Mouse (Mus musculus) midbrain, embryonic 16.5 days (tissue): Measurements from ENCODE around the gene C1galt1c1. TPM values are rescaled to one million over a fixed set of nuclear protein-coding genes. Genes with fewer than 3 reads are reported as not detected.
A peak's percentile ranks its signal among the peaks of the same experiment; 100 is the strongest.

Experiments
- ATAC-seq: fragments of 200-750 bp; cut with Nextera tagmentation; 2 replicates; pipeline ENCODE4 v1.8.0; 2017; ENCODE audit warnings: moderate TSS enrichment
- H3K27ac ChIP-seq: fragments of 300-500 bp; sonication (generic); 2 replicates; pipeline ENCODE4 v1.5.1; 2014; ENCODE audit warnings: mild to moderate bottlenecking, low read length, mixed read lengths
- H3K27me3 ChIP-seq: fragments of 300-500 bp; sonication (generic); 2 replicates; pipeline ENCODE4 v1.6.1; 2014; ENCODE audit warnings: low read depth, low read length, mixed read lengths; ENCODE audit not compliant: control insufficient read depth, insufficient read depth
- H3K36me3 ChIP-seq: fragments of 300-500 bp; sonication (generic); 2 replicates; pipeline ENCODE4 v1.6.1; 2014; ENCODE audit warnings: mild to moderate bottlenecking, low read length, moderate library complexity, mixed read lengths; ENCODE audit not compliant: control insufficient read depth, insufficient read depth
- H3K4me1 ChIP-seq: fragments of 300-500 bp; sonication (generic); 2 replicates; pipeline ENCODE4 v1.6.1; 2014; ENCODE audit warnings: mild to moderate bottlenecking, low read length, mixed read lengths; ENCODE audit not compliant: control insufficient read depth, insufficient read depth
- H3K4me2 ChIP-seq: fragments of 300-500 bp; sonication (generic); 2 replicates; pipeline ENCODE4 v1.6.1; 2014; ENCODE audit warnings: mild to moderate bottlenecking, low read length, mixed read lengths
- H3K4me3 ChIP-seq: fragments of 300-500 bp; sonication (generic); 2 replicates; pipeline ENCODE4 v1.5.1; 2014; ENCODE audit warnings: low read depth, mild to moderate bottlenecking, low read length, moderate library complexity, mixed read lengths
- H3K9ac ChIP-seq: fragments of 300-500 bp; sonication (generic); 2 replicates; pipeline ENCODE4 v1.6.1; 2014; ENCODE audit warnings: low read depth, low read length, mixed read lengths
- H3K9me3 ChIP-seq: fragments of 300-500 bp; sonication (generic); replicated peaks from 2 replicates; pipeline ENCODE4 v1.6.1; 2014; ENCODE audit warnings: mild to moderate bottlenecking, low read length, mixed read lengths; ENCODE audit not compliant: control insufficient read depth, poor library complexity, severe bottlenecking
- WGBS: fragments of 180-500 bp; shearing (Covaris S2); extraction: QIAGEN DNeasy Blood & Tissue Kit; methylation state at CpG from one replicate; pipeline ENCODE4 v1.1.7; 2014; 5-methylcytosine and 5-hydroxymethylcytosine counted together
- polyA plus RNA-seq: library from polyadenylated mRNA; unstranded; fragments of >200 nt; fragmentation: Nextera tagmentation; extraction: Ambion mirVana; gene quantifications from 2 replicates; pipeline ENCODE4 v1.2.1, GENCODE M21; 2015

The C1galt1c1 gene
- 28.3 and 31.3 TPM in 2 replicates for polyA plus RNA-seq

DNA sequence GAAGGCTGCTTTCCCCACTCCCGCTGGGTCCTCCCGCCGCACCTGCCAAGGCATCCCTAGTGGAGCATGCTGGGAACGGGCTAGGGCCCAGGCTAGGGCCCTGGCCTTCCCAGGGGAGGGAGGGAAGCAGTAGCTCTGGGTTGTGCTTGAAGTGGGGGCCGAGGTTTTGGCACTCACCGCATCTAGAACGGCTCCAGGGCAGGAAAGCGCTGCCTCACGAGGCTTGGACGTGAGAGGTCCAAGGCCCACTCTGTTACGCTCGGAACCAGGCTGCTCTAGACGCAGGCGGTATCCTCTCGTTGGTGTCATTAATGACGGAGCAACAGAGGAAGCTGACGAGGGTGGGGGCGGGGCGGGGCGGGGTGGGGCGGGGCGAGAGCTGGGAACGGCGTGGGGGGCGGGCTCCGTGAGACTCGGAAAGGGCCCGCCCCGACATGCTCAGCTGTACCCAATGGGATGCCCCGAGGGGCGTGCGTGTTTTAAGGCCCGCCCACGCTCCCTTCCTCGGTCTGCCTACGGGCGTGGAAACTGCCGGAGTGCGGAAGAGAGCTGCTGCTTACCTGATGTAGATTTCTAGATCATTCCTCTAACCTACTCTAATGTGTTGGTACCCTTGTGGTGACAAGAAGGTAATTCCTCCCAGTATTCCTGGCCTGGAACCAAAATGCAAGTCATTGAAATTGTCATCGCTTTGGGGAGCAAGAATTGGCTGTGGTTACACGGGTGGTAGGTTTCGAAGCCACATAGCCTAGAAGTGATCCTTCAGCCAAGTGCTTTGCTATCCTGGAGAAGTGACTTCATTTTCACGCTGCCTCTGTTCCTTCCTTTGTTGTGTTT, at the start of gene C1galt1c1:
TSS of gene C1galt1c1 (minus strand) at position 287 of the 837 bp plus-strand sequence.
- H3K9ac ChIP-seq = peak within 1 kb of the TSS; percentile 79
- peak within 1 kb of the TSS; percentile 55 for H3K4me3 ChIP-seq
- H3K4me2 ChIP-seq = peak within 1 kb of the TSS; percentile 50
- H3K9me3 ChIP-seq = no peaks in the 10 kb centered on the region
- 0 out of 2 replicates have a peak, but pooled peaks cover 2% of the 10 kb centered on the region for H3K4me1 ChIP-seq
- H3K27ac ChIP-seq = peak within 1 kb of the TSS; percentile 89
- no peaks in the 10 kb centered on the region for H3K27me3 ChIP-seq
- ATAC-seq = peak; percentile 99
- WGBS = 24% methylated on average over 32 of the region's 43 CpGs
- H3K36me3 ChIP-seq = no peaks in the 10 kb centered on the region

DNA sequence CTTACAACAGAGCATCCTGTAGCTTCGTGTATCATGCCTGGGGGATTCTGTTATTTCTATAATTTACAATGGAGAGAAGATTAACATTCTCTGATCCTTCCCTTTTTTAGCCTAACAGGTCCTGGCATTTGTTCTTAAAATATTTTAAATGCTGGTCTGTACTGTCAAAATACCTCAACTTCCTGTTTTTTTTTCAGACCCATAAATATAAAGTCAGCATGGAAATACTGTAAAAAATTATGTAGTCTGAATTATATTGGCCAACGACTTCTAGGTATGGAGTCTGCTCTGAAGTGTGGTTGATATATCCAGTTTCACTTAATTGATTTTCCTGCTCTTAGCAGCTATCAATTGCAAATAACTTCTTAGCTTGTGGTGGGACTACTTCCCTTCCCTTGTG, 47.1 kb upstream of the C1galt1c1 start:
- Histone ChIP-seq H3K27me3 (no peaks in the 10 kb centered on the region), H3K36me3 (no peaks in the 10 kb centered on the region), H3K4me2 (no peak overlapping the region), H3K27ac (no peak overlapping the region), H3K4me3 (no peak overlapping the region), H3K9me3 (no peaks in the 10 kb centered on the region), H3K4me1 (no peaks in the 10 kb centered on the region), H3K9ac (no peak overlapping the region)
- WGBS = 62% methylated on average over 2 of the region's 2 CpGs
- no peak for ATAC-seq

DNA sequence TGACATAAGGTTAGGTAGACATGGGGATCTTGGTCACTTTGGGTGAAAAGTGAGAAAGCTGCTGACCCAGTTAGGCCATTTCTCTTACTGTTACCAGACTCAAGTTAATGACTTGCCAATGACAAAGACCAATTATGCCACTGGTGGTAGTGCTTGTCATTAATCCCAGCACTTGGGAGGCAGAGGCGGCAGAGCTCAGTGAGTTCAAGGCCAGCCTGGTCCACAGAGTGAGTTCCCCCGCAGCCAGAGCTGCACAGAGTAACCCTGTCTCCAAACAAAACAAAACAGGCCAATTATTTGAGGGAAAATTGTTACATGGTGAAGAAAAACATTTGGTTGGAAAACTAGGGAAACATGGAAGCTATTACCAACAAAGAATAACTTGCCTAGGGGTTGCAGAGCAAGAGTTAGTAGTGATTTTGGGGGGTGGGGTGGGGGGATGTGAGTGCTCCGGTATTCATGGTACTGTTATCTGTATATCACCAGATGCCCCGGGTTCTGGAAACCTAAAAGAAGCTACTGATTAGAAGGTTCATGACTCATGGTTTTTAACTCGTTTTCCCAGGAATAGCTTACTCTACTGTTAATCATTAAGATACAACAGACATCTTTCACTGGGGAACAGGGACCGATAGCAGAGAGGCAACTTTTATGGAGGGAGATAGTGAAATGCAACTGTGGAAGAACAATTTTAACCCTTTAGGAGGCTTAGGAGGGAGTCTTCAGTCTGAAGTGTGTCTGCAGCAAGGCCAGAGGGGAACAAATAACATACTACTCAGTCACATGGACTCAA, 34.4 kb upstream of the C1galt1c1 start:
- WGBS = 88% methylated on average over 6 of the region's 6 CpGs
- no peak for ATAC-seq

DNA sequence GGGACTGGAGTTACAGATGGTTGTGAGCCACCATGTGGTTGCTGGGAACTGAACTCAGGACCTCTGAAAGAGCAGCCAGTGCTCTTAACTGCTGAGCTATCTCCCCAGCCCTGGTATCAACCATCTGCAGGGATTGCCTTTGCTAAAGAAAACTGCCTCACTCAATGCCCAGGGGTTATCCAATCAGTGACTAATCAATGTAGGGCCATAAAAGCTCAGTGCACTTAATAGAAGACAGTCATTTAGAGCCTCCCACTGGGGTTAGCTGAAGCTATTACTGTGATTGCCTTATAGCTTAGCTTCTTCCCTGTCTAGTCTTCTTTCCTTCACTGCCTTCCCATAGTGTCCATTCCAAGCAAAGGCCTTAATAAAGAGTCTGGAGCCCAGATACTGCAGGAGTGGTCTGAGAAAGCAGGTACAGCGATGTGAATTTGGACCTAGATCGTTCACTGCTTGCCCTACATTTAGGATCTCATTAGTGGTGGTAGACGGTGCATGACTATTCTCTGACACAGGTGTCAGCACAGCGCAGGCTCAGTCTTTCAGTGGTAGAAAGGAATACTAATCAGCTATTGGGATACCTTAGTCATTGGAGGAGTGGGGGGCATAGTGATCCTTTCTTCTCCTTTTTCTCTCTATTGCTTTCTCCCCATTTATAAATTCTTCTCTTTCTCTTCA, 21.5 kb upstream of the C1galt1c1 start:
- ATAC-seq = no peak
- Histone ChIP-seq H3K4me3 (no peak overlapping the region), H3K27ac (no peak overlapping the region), H3K9ac (no peak overlapping the region), H3K4me1 (no peaks in the 10 kb centered on the region), H3K36me3 (no peaks in the 10 kb centered on the region), H3K27me3 (no peaks in the 10 kb centered on the region), H3K4me2 (no peak overlapping the region), H3K9me3 (no peaks in the 10 kb centered on the region)
- WGBS = 64% methylated on average over 4 of the region's 4 CpGs

More for the DNA sequence above, 34.4 kb upstream of the C1galt1c1 start:
- no peak overlapping the region for H3K9ac ChIP-seq
- H3K27me3 ChIP-seq = no peaks in the 10 kb centered on the region
- H3K4me1 ChIP-seq = no peaks in the 10 kb centered on the region
- no peaks in the 10 kb centered on the region for H3K36me3 ChIP-seq
- H3K9me3 ChIP-seq = no peaks in the 10 kb centered on the region
- no peak overlapping the region for H3K4me3 ChIP-seq
- H3K4me2 ChIP-seq = no peak overlapping the region
- H3K27ac ChIP-seq = no peak overlapping the region

DNA sequence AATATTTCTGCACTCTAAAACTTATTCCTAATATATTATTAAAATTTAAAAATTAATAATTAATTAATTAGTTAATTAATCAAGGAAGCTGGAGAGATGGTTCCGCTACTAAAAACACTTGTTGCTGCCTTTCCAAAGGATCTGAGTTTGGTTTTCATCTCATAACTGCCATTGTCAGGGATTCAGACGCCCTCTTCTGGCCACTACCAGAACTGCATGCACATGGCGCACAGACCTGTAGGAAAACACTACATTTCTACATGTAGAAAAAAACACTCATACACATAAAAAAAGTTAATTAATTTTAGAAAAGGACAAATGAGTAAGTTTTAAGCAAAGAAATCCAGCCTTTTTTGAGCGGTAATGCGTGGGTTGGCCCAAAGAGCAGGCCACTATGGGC, 19.8 kb upstream of the C1galt1c1 start:
- no peaks in the 10 kb centered on the region for H3K27me3 ChIP-seq
- H3K4me3 ChIP-seq = no peak overlapping the region
- no peak overlapping the region for H3K9ac ChIP-seq
- no peak for ATAC-seq
- WGBS = 89% methylated on average over 5 of the region's 5 CpGs
- H3K4me2 ChIP-seq = no peak overlapping the region
- H3K9me3 ChIP-seq = no peaks in the 10 kb centered on the region
- H3K4me1 ChIP-seq = no peaks in the 10 kb centered on the region
- no peak overlapping the region for H3K27ac ChIP-seq
- no peaks in the 10 kb centered on the region for H3K36me3 ChIP-seq

DNA sequence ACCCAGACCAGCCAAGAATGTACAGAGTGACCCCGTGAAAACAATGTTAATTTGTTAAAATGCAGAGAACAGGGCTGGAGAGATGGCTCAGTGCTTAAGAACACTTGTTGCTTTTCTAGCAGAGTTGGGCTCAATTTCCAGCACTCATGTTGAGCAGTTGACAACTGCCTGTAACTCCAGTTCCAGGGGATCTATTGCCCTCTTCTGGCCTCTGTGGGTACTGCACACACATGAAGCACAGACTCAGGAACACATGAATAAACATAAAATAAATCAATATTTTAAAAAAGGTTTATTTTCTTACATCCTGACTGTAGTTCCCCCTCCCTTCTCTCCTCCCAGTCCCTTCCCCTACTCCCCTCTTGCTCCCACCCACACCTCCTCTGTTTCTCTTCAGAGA, 18.3 kb upstream of the C1galt1c1 start:
- Histone ChIP-seq H3K4me3 (no peak overlapping the region), H3K36me3 (no peaks in the 10 kb centered on the region), H3K9ac (no peak overlapping the region), H3K27me3 (no peaks in the 10 kb centered on the region), H3K27ac (no peak overlapping the region), H3K9me3 (no peaks in the 10 kb centered on the region), H3K4me1 (no peaks in the 10 kb centered on the region), H3K4me2 (no peak overlapping the region)
- 82% methylated on average over 1 of the region's 1 CpGs for WGBS
- ATAC-seq = no peak

DNA sequence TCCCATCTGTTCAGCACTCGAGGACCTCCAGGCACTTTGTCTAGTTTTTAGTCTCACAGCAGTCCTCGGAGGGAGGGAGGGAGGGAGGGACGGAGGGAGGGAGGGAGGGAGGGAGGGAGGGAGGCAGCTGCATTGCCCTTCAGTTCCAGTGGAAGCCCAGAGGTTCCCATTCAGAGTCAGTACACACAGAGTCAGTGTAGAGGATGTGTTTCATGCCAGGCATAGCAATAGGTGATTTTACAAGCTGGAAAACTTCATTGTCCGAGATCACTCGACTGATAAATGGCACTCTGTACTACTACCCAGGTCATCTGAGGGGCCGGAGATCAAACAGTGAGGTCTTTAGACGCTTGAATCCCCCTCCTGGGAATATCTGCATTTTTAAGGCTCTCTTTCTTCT, 16.3 kb upstream of the C1galt1c1 start:
- H3K27ac ChIP-seq = no peak overlapping the region
- H3K4me1 ChIP-seq = no peaks in the 10 kb centered on the region
- ATAC-seq = no peak
- no peak overlapping the region for H3K4me3 ChIP-seq
- no peak overlapping the region for H3K9ac ChIP-seq
- H3K4me2 ChIP-seq = no peak overlapping the region
- H3K36me3 ChIP-seq = no peaks in the 10 kb centered on the region
- 36% methylated on average over 5 of the region's 7 CpGs for WGBS
- no peaks in the 10 kb centered on the region for H3K27me3 ChIP-seq
- H3K9me3 ChIP-seq = no peaks in the 10 kb centered on the region

DNA sequence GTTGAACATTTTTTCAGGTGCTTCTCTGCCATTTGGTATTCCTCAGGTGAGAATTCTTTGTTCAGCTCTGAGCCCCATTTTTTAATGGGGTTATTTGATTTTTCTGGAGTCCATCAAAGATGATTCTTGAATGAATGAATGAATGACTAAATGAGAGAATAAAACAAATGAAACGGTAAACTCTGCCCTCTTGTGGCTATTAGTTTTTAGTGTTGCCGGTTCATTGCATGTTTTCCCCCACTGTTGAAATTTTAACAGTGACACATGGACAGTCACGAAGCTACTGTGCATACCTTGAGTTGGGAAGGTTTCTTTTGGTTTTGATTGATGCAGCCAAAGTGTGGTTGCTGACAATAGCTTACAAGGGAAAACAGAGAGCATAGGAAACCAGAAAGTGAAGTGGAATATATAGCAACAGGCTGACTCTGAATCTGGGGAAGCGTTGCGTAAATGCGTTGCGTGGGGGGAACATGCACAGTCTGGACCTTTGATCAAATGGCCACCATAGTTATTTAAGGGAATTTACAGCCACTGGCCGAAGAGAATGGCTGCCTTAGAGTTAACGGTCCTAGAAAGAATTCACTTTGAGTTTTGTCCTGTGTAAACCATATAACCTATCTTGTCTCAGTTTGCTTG, 15.6 kb upstream of the C1galt1c1 start:
- no peak for ATAC-seq
- 62% methylated on average over 9 of the region's 9 CpGs for WGBS

More for the DNA sequence above, 15.6 kb upstream of the C1galt1c1 start:
- no peaks in the 10 kb centered on the region for H3K27me3 ChIP-seq
- no peaks in the 10 kb centered on the region for H3K36me3 ChIP-seq
- H3K9me3 ChIP-seq = no peaks in the 10 kb centered on the region
- H3K4me2 ChIP-seq = no peak overlapping the region
- no peak overlapping the region for H3K9ac ChIP-seq
- no peaks in the 10 kb centered on the region for H3K4me1 ChIP-seq
- no peak overlapping the region for H3K27ac ChIP-seq
- H3K4me3 ChIP-seq = no peak overlapping the region
